Mouse (Mus musculus) lung, adult 2 months (tissue): Measurements from ENCODE around the gene Lrmda.

Experiments
- CTCF ChIP-seq: fragments of 200-500 bp; IDR thresholded peaks from 2 replicates; pipeline ENCODE4 v1.5.1; 2011; ENCODE audit warnings: mild to moderate bottlenecking, low read length, control low read depth; ENCODE audit not compliant: insufficient read depth
- POLR2A ChIP-seq: fragments of 200-500 bp; IDR thresholded peaks from 2 replicates; pipeline ENCODE4 v1.6.1; 2011; ENCODE audit warnings: low read depth, mild to moderate bottlenecking, control low read depth, low read length, borderline replicate concordance; ENCODE audit errors: extremely low read depth

GRCm38 (mm10) chr14:21992321-21992885 lies 27.1 kb upstream of the Lrmda start:
- no peak for TF ChIP-seq POLR2A
- TF ChIP-seq CTCF, result no peak
